Mouse (Mus musculus) forebrain, embryonic 10.5 days (tissue): ENCODE results near the gene Vmn2r111. TPM values are rescaled to one million over a fixed set of nuclear protein-coding genes. Genes with fewer than 3 reads are reported as not detected.
"Not testable (repeated sequence)": the region's sequence is repeated elsewhere in the genome, so short reads cannot be mapped to it uniquely, and the experiment has no call there.

Experiments
- DNase-seq: peaks from one replicate; pipeline ENCODE4 v3.0.0-alpha.2; 2017; ENCODE audit warnings: low spot score; ENCODE audit errors: extremely low spot score
- H3K27ac ChIP-seq: fragments of 300-500 bp; sonication (generic); 2 replicates; pipeline ENCODE4 v1.5.1; 2016; ENCODE audit warnings: mild to moderate bottlenecking
- H3K27me3 ChIP-seq: fragments of 300-500 bp; sonication (generic); 2 replicates; pipeline ENCODE4 v1.6.1; 2016; ENCODE audit warnings: mild to moderate bottlenecking; ENCODE audit not compliant: poor library complexity, severe bottlenecking
- H3K36me3 ChIP-seq: fragments of 300-500 bp; sonication (generic); replicated peaks from 2 replicates; pipeline ENCODE4 v1.6.1; 2016; ENCODE audit warnings: mild to moderate bottlenecking, moderate library complexity
- H3K4me1 ChIP-seq: fragments of 300-500 bp; sonication (generic); 2 replicates; pipeline ENCODE4 v1.6.1; 2016
- H3K4me3 ChIP-seq: fragments of 300-500 bp; sonication (generic); 2 replicates; pipeline ENCODE4 v1.5.1; 2016; ENCODE audit warnings: mild to moderate bottlenecking, moderate library complexity
- H3K9me3 ChIP-seq: fragments of 300-500 bp; sonication (generic); 2 replicates; pipeline ENCODE4 v1.6.1; 2016; ENCODE audit warnings: mild to moderate bottlenecking, moderate library complexity
- WGBS: fragments of 180-500 bp; shearing (Covaris S2); methylation state at CpG from one replicate; pipeline ENCODE4 v1.1.7; 2016; 5-methylcytosine and 5-hydroxymethylcytosine counted together
- polyA plus RNA-seq: library from polyadenylated mRNA; unstranded; fragments of >200 nt; fragmentation: Nextera tagmentation; extraction: Ambion mirVana; gene quantifications from 2 replicates; pipeline ENCODE4 v1.2.1, GENCODE M21; 2016

The Vmn2r111 gene
- polyA plus RNA-seq: not detected in 2 replicates

- not testable (repeated sequence) for H3K4me1 ChIP-seq, H3K27me3 ChIP-seq, H3K9me3 ChIP-seq, DNase-seq, H3K36me3 ChIP-seq, H3K4me3 ChIP-seq, H3K27ac ChIP-seq
- 69% methylated on average over 1 of the region's 1 CpGs for whole genome bisulfite sequencing
Measured at GRCm38 (mm10) chr17:22573382-22573781, at the start of gene Vmn2r111. TSS of gene Vmn2r111 (minus strand) at chr17:22573482.

- H3K4me1 ChIP-seq, H3K9me3 ChIP-seq, H3K27me3 ChIP-seq, DNase-seq, H3K4me3 ChIP-seq, H3K27ac ChIP-seq, H3K36me3 ChIP-seq: not testable (repeated sequence)
Measured at GRCm38 (mm10) chr17:22600651-22601050, 27.4 kb upstream of the Vmn2r111 start, which contains the start of gene Vmn2r112. TSS of gene Vmn2r112 (plus strand) at chr17:22600951.

- not testable (repeated sequence) for H3K36me3 ChIP-seq, H3K27ac ChIP-seq, DNase-seq, H3K4me1 ChIP-seq, H3K4me3 ChIP-seq, H3K27me3 ChIP-seq
- WGBS: 85% methylated on average over 7 of the region's 7 CpGs
- H3K9me3 ChIP-seq: peaks cover 11% of the 10 kb centered on the region; the same call in 1 of the 2 replicates
Measured at GRCm38 (mm10) chr17:22520467-22520866, 52.8 kb downstream of the Vmn2r111 start.

GRCm38 (mm10) chr17:22520037-22520436 is 53.2 kb downstream of the Vmn2r111 start:
- DNase-seq, H3K4me1 ChIP-seq, H3K27ac ChIP-seq, H3K27me3 ChIP-seq, H3K4me3 ChIP-seq, H3K36me3 ChIP-seq: not testable (repeated sequence)
- peaks cover 11% of the 10 kb centered on the region; the same call in 1 of the 2 replicates for H3K9me3 ChIP-seq
- 69% methylated on average over 3 of the region's 3 CpGs for WGBS

GRCm38 (mm10) chr17:22497120-22497519 is 76.2 kb downstream of the Vmn2r111 start:
- 83% methylated on average over 4 of the region's 4 CpGs for WGBS

More at GRCm38 (mm10) chr17:22497120-22497519, 76.2 kb downstream of the Vmn2r111 start:
- Histone ChIP-seq H3K4me1 (no peaks in the 10 kb centered on the region), H3K4me3 (no peak overlapping the region), H3K27ac (no peak overlapping the region), H3K9me3 (peaks cover 21% of the 10 kb centered on the region), H3K36me3 (no peaks in the 10 kb centered on the region), H3K27me3 (no peaks in the 10 kb centered on the region)
- DNase-seq: no peak

Other genes with a start within 250 kb of the Vmn2r111 start
- gene Zfp944, start 212.1 kb downstream of the Vmn2r111 start, polyA plus RNA-seq: 14.4 and 16.0 TPM in 2 replicates
- 6.5 and 7.9 TPM in 2 replicates for gene Zfp758, start 212.0 kb downstream of the Vmn2r111 start, polyA plus RNA-seq
- gene Zfp946, start 149.3 kb downstream of the Vmn2r111 start, polyA plus RNA-seq: 21.8 and 21.9 TPM in 2 replicates
- gene Vmn2r112, start 27.5 kb upstream of the Vmn2r111 start, polyA plus RNA-seq: not detected in 2 replicates